Mouse (Mus musculus): ENCODE measurements around the gene Dnph1.

Gene Dnph1

DNA sequence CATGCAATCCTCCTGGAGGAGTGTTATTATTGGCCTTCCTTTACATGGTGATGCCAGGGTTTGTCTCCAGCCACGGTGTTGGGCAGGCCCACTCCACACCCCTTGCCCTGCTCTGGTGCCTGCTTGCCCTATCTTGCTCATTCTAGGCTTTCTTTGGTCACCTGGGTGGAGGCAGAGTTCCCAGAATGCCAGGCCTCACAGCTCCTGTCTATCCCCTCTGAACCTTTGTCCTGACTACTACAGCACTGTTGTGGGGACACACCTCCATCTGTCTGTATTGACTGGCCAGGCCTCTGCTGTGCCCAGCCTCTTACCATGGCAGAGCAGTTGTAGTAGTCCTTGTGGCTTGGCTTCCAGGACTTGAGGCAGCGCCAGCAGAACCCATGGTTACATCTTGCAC lies 6.3 kb downstream of the Dnph1 start:
- no peak for DNase-seq (ENCODE audit: low spot score in 2 of 2)

DNA sequence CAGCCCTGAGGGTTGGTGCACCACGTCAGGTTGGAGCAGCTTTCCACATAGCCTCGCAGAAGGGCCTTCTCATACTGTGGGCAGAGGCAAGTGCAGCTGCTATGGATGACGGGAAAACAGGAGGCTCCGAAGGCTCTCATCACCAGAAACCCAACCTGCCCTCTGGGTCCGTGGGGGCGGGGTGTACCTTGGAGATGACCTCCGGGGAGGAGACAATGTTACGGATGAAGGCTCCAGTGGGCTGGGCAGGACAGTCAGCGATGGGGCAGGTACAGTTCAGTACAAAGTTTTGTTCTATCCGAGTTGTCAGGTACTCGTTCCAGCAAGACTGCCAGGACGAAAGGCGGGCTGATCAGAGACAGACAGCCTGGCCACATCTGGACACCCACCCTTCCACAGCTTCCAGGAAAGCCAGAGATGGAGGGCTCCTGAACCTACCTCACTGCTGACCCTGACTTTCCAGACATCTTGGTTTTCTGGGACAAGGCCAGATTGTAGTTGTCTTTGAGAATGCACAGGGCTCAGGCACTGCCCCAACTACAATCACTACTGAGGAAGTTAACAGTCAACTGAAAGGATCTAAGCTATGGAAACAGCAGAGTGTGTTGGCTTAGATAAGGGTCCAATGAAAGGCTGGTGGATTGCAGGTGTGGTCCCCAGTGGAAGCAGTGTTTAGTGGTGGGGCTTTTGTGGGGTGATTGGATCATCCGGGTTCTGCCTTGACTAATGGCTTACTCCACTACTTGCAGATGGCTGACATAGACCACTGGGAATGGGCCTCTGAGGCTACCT lies 7.5 kb downstream of the Dnph1 start:
- no peak for DNase-seq (ENCODE audit: low spot score in 2 of 2)

DNA sequence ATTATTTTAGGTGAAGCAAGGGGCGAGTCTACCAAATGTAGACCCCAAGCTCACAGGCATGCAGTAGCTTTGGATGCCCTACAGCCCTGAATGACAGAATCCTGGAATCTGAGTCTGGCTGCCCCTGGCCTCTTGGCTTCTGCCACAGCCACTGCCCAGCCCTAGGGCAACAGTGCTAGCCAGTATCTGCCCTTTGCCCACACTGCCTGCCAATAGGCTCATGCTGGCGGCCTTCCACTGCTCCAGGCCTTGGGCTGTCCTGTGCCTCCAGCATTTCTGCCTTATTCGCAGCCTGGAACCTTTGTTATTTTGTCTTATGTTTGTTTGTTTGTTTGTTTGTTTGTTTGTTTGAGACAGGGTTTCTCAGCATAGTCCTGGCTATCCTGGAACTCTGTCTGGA lies 9.1 kb downstream of the Dnph1 start:
- DNase-seq (ENCODE audit: low spot score in 2 of 2) = no peak

DNA sequence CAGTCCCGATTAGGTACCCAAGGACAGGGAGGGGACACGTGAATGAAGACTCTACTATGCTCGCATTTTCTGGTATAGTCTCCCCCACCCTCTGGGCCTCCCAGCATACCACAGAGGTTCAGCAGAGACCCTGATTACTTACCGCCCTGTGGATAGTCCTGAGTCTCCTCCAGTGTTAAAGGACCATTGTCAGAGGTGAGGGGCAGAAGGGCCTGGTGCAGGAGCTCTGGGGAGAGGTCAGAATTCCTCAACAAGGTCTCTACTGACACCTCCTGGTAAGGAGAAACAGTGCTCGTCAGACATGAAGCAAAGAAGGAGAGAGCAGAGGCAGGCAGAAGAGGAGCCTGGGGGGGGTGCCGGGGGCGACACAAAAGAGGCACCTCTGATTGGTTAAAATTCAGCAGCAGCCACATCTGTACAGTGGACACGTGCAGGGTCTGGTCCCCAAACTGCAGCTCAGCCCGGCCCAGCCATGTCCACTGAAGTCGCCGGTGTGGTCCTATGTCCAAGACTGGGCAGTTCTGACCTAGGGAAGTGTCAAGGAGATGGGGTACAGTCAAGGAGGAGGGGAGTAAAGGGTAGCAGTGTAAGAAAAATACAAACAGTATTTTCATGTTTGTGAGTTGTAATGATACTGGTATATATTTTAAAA lies 14.7 kb downstream of the Dnph1 start:
- no peak for DNase-seq (ENCODE audit: low spot score in 2 of 2)

DNA sequence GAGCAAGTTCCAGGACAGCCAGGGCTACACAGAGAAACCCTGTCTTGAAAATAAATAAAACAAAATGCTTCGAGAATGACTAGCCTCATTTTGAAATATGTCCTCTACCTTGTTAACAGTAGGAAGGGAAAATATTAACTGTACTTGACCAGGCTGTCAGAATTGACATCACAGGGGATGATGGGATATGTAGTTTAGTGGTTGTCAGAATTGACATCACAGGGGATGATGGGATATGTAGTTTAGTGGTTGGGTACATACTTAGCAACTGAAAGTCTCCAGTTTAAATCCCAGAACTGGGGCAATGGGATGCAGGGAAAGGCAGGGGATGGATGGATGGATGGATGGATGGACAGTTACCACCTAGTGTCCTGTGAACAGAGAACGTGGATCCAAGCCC lies 16.8 kb downstream of the Dnph1 start:
- DNase-seq (ENCODE audit: low spot score in 2 of 2) = no peak

DNA sequence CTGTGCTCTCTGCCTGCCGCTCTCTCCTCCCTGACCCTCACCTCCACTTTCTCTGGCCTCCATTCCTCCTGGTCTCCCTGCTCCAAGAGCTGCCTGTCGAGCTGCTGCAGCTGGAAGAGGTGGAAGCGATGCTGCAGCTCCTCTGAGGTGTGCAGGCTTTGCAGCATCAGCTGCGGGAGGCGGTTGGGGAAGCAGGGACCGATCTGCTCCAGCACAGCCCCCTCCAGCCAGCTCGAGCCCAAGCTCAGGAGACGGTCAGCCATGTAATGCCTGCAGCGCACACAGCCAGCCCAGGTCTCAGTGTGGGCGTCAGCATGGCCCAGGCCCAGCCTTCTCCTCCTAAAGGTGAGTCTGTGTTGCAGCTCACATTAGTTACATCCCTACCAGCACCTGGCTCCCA lies 23.5 kb downstream of the Dnph1 start:
- DNase-seq (ENCODE audit: low spot score in 2 of 2) = no peak

DNA sequence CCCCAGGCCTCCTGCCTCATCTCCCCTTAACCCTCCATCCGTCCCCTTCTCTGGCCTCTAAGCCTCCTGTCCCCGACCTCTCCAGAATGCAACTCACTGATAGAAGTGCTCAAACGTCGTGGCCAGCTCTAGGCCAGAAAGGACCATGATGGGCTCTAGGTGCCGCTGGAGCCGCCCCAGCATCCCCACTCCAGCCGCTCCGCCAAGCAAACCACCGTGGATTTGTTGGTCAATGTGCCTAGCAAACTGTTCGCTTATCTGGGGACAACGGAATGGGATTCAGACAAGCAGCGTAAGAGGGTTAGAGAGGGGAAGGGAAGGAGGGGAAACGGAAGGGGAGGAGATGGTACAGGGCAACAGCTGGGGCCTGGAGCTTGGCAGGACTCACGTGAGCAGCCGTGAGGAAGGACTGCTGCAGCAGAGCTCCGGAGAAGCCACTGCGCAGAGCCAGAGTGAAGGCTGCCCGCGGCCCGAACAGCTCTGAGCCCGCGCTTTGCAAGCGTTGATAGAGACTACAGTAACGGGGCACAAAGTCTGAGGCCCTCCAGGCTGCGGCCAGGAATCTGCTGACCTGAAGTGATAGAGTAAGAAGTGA lies 24.0 kb downstream of the Dnph1 start:
- DNase-seq (ENCODE audit: low spot score in 2 of 2) = no peak

DNA sequence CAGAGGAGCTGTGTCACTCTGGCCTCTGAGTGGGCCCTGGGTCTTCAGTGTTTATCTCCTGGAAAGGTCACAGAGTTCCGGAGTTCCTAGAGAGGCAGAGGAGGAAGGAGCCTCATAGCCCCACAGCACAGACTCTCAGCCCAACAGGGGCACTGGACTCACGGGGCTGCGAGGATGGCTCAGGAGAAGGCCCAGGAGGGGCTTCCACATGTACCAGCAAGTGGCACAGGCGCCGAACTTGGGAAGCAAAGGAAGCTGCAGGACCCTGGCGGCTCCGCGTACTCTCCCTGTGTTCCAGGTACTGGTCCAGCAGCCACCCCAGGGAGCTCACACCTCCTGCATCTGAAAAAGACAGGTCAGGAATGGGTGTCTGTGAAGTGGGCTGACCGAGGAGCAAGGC lies 24.7 kb downstream of the Dnph1 start:
- no peak for DNase-seq (ENCODE audit: low spot score in 2 of 2)

DNA sequence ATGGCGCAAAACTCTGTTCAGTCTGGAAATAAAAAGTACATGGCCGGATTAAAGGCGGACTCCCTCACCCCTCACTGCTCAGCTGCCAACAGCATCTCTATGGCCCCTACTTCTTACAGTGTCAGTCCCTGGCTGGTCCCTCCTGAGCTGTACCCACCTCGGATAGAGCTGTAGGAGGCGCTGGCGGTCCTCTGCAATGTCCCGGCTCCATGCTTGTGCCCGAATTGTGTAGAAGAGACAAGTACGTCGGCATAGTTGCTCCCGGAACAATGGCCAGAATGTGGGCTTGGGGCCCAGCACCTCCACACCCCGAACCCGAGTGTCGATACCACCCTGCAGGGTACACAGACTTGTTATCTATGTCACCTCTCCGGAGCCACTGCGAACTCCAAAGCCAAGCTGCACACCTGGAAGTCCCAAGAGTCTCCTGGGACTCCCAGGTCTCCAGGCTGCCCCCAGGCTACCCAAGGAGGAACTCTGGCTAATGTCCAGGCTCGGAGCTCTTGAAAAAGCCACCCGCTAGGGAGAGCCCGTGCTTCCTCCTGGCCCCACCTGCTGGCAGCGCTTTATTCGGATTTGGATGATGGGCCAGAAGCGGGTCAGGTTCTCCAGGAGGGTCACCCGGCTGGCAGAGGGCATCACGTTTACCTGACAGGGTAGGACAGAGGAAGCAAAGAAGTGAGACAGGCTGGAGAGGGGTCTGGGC lies 25.6 kb downstream of the Dnph1 start:
- DNase-seq (ENCODE audit: low spot score in 2 of 2) = no peak

DNA sequence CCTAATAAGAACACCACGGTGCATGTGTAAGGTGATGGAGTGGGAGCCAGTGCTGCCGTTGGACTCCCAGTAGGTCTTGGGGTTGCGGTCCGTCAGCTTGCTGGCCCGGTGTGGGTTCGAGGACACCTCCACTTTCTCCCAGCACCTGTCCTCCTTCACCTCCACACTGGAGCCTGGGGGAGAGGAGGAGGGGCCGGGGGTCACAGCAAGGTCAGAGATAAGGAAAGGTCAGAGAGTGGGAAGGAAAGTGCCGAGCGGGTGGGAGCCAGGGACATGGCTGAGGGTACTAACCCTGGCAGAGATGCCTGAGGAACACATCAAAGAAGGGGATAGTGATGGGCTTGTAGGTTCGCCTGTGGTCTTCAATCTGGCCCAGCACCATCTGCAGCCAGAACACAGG lies 28.6 kb downstream of the Dnph1 start:
- DNase-seq (ENCODE audit: low spot score in 2 of 2) = no peak

DNA sequence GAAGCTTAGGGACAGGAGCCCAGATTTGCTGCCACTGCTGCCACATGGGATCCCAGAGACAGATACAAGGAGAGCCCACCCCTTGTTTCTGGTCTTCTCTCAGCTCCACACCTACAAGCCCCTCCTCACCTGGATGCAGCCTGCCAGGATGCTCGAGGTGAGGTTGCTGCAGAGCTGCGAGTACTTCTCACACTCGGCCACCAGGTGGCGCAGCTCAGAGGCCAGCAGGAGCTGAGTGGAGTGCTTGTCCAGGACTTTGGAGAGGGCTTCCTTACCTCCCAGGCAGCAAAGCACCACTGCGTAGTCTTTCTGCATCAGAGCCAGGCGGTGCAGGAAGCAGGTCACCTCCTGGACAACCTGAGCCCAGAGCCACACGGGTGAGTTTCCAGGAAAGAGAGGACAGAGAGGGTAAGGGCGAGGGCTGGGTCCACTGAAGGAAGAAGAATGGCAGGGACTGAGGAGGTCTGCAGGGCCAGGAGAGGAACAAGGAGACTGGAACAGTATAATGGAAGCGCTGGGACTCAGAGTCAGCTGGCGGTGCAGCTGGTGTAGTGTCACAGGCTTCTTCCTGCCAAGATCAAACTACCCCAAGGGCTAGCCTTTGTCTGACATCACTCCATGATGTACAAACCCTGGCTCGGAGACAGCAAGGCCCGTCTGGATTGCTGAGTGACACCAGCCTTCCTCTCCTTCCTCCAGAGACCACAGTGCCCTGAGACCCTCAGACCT lies 29.2 kb downstream of the Dnph1 start:
- DNase-seq (ENCODE audit: low spot score in 2 of 2) = peak; percentile 55 to 56

DNA sequence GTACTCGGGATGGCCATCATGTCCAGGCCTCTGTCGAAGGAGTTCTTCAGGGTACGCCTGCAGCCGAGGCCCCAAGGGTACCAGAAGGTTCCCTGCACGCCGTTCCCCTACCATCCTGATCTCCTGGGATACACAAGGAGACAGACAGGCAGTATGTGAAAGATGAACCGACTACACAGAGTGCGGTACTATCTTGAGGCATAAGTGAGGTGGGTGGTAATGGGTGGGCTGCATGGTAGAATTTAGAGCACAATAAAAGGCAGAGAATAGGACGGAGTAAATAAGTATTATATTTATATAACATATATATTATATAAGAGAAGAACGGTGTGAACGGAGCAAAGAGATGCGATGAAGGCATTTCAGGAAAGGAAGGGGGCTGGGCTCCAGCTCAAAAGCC lies 47.1 kb downstream of the Dnph1 start:
- peak in 1 of 2 experiments; percentile 63 for DNase-seq (ENCODE audit: low spot score in 2 of 2)

DNA sequence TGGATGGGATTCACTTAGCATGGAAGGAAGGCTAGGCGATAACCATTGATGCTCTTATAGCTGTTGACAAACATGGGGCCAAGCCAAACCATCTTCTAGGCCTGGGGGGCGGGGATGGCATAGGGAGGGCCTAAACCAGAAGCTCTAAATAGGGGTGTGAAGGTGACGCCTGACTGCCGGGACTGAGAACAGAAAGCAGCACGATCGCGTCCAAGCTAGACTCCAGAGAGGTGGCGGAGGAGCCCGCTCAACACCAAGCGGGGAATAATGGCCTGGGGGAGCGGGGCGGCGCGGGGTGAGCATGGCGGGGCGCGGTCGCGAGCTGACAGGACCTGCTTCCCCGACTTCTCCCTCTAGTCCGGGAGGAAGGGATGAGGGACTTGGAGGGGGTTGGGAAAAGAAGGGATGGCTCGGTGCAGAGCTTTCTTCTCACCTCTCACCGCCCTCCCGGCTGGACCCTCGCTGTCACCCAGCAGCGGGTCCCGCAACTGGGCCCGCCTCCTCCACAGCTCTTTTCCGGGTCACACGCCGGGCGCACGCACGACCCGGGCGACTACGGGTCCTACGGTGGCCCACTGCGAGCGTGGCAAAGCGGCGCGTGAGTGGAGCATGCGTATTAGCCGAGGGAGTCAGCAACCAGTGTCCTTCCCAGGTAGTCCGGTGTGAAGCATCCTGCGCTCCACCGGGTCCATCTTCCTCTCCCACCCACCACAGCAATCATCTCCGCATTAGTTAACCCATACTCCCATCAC lies 49.5 kb downstream of the Dnph1 start, which contains the start of gene Cul9:
Gene Cul9, minus strand, starts transcription at position 576 of the 752 bp plus-strand sequence.
- DNase-seq (ENCODE audit: low spot score in 2 of 2) = peak; percentile 91 to 92

DNA sequence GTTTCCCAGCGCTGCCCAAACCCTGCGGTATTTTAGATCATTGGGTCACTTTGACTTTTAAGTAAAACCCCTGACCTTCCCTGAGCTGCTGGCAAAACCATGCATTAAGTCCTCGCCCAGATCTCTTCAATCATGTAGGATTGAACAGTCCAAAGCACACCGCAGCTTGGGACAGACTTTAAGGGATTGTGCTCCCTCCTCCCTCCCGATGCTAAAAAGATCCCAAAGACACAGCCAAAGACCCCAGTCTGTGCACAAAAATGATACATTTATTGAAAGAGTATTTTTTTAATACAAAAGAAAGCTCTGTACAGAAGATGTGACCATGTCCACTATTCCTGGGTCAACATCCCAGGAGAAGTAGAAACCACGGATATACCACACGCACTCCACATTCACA lies 50.1 kb downstream of the Dnph1 start:
- DNase-seq (ENCODE audit: low spot score in 2 of 2) = no peak

DNA sequence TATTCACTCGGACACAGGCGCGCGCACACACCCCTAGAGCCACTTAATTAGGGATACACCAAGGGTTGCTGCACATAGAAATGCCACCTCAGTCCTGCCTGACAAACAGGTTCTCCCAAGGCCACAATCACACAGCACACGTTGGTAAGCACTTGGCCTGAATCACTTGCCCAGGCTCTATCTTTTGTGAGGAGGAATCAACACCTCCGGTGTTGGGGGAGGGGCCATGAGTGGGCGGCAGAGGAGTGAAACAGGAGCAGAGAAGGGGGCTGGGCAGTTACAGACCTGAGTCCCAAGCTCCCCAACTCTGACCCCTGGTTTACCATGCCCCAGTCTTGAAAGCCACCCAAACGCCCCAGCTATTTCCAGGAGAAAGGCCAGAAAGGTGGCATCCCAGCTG lies 50.5 kb downstream of the Dnph1 start:
- DNase-seq (ENCODE audit: low spot score in 2 of 2) = no peak

DNA sequence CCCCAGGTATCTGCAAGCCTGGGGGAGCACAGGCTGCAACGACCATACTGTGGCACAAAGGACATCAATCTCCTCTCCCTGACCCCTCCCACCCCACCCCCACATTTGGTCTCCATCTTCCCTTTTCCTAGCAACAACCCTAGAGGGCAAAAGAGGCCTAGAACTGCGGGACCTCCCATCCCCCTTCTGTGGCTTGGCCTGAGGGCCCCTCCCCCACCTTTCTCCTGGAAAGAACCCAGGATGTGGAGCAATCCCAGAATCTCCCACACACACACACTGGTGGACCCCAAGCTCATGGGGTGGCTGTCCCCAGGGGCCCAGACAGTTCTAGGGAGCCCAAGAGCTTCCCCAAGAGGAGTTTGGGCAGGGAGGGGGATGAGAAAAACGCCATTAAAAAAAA lies 51.4 kb downstream of the Dnph1 start:
- DNase-seq (ENCODE audit: low spot score in 2 of 2) = no peak

DNA sequence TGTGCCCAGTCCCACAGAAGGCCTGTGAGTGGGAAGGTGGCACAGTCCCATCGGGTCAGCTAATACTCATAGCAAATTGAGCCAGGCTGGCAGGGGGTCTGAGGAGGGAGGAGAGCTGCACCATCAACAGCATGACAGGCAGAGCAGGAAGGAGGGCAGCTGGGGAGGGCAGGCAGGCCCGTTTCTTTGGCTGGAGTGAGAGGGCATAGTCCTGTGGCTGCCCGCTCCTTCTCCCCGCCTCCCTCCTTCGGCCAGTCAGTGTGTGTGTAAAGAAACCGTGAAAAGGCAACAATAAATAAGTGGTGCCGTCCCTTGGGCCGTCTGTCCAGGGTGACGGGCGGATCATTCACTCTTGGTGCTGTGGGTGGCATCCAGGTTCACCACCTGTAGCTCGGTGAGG lies 52.2 kb downstream of the Dnph1 start:
- no peak for DNase-seq (ENCODE audit: low spot score in 2 of 2)

DNA sequence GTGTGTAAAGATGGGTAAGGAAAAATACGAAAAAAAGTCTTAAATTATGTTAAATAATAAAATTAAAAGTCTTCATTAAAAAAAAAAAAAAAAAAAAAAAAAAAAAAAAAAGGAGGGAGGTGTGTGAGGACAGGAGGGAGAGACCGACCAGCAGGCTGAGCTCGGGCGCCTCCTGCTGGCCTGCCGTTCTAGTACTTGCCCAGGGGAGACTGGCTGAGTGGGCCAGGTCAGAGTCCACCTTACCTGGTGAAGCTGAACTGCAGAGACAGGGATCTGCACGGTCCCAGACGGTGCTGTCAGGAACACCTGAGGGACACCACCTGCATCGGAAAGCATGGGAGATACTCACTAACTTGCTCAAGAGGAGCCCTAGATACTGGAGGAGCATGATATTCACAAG lies 52.7 kb downstream of the Dnph1 start:
- DNase-seq (ENCODE audit: low spot score in 2 of 2) = peak in 1 of 2 experiments; percentile 45

Data from frontal cortex, postnatal 36 days (tissue).